Mouse (Mus musculus): Measurements from ENCODE around the gene Awat1. TPM values are rescaled to one million over a fixed set of nuclear protein-coding genes. Genes with fewer than 3 reads are reported as not detected.

Gene Awat1
- polyA plus RNA-seq (2012; rRNA removed): not detected in 2 replicates

GRCm38 (mm10) chrX:100571951-100572350 lies at the start of gene Awat1:
Gene Awat1, plus strand, starts transcription at chrX:100572251.

GRCm38 (mm10) chrX:100524471-100524870 lies 47.6 kb upstream of the Awat1 start, which contains the start of gene Dgat2l6:
Gene Dgat2l6, plus strand, starts transcription at chrX:100524838.

DNA sequence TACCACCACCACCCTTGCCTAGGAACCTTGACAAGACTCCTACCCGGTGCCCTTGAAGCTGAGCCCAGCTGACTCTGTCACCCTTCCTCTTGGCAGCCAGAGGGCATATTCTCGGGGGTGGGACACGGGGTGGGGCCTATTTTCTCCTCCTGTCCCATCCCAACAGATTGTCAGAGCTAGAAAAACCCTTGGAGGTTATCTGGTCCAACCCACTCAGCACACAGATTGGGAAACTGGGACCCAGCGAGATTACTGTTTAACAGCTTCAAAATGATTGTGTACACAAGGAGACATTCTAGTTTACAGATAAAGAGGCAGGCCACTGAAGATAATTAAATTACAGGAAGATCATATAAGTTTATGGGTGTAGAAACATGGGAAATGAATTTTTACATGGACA lies 22.7 kb downstream of the Awat1 start, which contains the start of gene P2ry4:
TSS of gene P2ry4 (minus strand) at position 79 of the 400 bp plus-strand sequence.

DNA sequence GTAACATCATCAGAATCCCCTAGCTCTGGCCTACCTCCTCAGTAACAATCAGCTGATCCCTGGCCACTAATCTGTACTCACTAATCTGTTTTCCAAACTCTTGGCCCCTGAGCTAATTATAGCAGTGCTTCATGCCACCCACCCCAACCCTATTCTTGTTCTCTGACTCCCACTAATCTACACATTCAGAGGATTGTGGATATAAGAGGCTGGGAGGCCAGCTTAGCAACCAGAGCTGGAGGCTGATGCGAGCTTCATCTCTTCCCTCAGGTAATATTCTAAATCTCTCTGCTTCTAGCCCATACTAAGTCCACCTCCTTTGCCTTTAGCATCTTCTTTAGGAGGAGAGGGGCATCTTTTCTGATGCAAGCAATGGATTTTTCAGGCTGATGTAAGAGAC lies 33.3 kb downstream of the Awat1 start, which contains the start of gene Arr3:
TSS of gene Arr3 (plus strand) at position 184 of the 400 bp plus-strand sequence.

DNA sequence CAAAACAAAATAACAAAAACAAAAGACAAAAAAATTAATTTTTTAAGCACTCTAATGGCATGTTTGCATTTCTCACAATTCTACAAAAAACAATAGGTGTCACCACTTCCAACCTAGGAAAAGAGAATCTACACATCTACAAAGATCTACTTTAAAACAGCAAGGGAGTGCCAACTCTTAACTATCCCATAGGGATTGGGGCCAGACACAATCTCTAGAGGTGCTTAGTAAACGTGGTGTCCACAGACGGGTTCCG lies 53.4 kb downstream of the Awat1 start, which contains the start of gene Kif4:
TSS of gene Kif4 (plus strand) at position 192 of the 256 bp plus-strand sequence.

GRCm38 (mm10) chrX:100625802-100626793 lies 54.0 kb downstream of the Awat1 start, which contains the start of gene Pdzd11:
Gene Pdzd11, minus strand, starts transcription at chrX:100626568.

Other genes starting within 250 kb of the Awat1 start
- not detected in 2 replicates for gene Otud6a, start 143.2 kb upstream of the Awat1 start, polyA plus RNA-seq (2012; rRNA removed)
- 0.31 and 0.38 TPM in 2 replicates for gene Awat2, start 129.5 kb upstream of the Awat1 start, polyA plus RNA-seq (2012; rRNA removed)
- 52.7 and 57.8 TPM in 2 replicates for gene Igbp1, start 78.0 kb upstream of the Awat1 start, polyA plus RNA-seq (2012; rRNA removed)
- 0.01 TPM in 1 of 2 replicates, not detected in the other for gene Dgat2l6, start 47.4 kb upstream of the Awat1 start, polyA plus RNA-seq (2012; rRNA removed)
- gene P2ry4, start 22.6 kb downstream of the Awat1 start, polyA plus RNA-seq (2012; rRNA removed): 0.03 and 0.06 TPM in 2 replicates
- 0.09 and 0.17 TPM in 2 replicates for gene Arr3, start 33.2 kb downstream of the Awat1 start, polyA plus RNA-seq (2012; rRNA removed)
- gene Kif4, start 53.5 kb downstream of the Awat1 start, polyA plus RNA-seq (2012; rRNA removed): 10.7 and 16.5 TPM in 2 replicates
- gene Pdzd11, start 54.3 kb downstream of the Awat1 start, polyA plus RNA-seq (2012; rRNA removed): 67.7 and 72.6 TPM in 2 replicates
- 43.3 and 48.7 TPM in 2 replicates for gene Gdpd2, start 157.6 kb downstream of the Awat1 start, polyA plus RNA-seq (2012; rRNA removed)
- 50.6 and 59.5 TPM in 2 replicates for gene Dlg3, start 195.5 kb downstream of the Awat1 start, polyA plus RNA-seq (2012; rRNA removed)